Mouse (Mus musculus) erythroblast, embryonic 14.5 days (primary cell): Measurements from ENCODE around the gene Mtus2. TPM values are rescaled to one million over a fixed set of nuclear protein-coding genes. Genes with fewer than 3 reads are reported as not detected.

ENCODE experiments used
- H3K27me3 ChIP-seq: 2 replicates; pipeline ENCODE4 v1.6.1; 2012; ENCODE audit warnings: inconsistent platforms; ENCODE audit not compliant: control insufficient read depth
- H3K36me3 ChIP-seq: 2 replicates; pipeline ENCODE4 v1.6.1; 2012; ENCODE audit warnings: mild to moderate bottlenecking, inconsistent platforms; ENCODE audit not compliant: control insufficient read depth
- H3K4me1 ChIP-seq: 2 replicates; pipeline ENCODE4 v1.6.1; 2012; ENCODE audit warnings: inconsistent platforms; ENCODE audit not compliant: control insufficient read depth
- H3K4me3 ChIP-seq: replicated peaks from 2 replicates; pipeline ENCODE3; 2012; ENCODE audit warnings: moderate library complexity, mild to moderate bottlenecking, inconsistent platforms
- H3K9me3 ChIP-seq: 2 replicates; pipeline ENCODE4 v1.6.1; 2012; ENCODE audit warnings: low read length, inconsistent platforms, mixed read lengths; ENCODE audit not compliant: control insufficient read depth
- GATA1 ChIP-seq: IDR thresholded peaks from 2 replicates; pipeline ENCODE4 v1.6.1; 2012; ENCODE audit warnings: low read length, inconsistent platforms, mixed read lengths
- TAL1 ChIP-seq: IDR thresholded peaks from 3 replicates; pipeline ENCODE4 v1.6.1; 2012; ENCODE audit warnings: low read length, inconsistent platforms, mixed read lengths
- polyA plus RNA-seq: library from polyadenylated mRNA; stranded (reverse); fragments of >175 nt; gene quantifications from 2 replicates; pipeline ENCODE4 v1.2.3, GENCODE M21; 2012

The Mtus2 gene
- polyA plus RNA-seq, 1 experiment, result not detected

- Histone ChIP-seq H3K27me3 (no peaks in the 10 kb centered on the region), H3K36me3 (peaks cover 98% of the 10 kb centered on the region), H3K4me3 (no peak overlapping the region), H3K9me3 (no peaks in the 10 kb centered on the region), H3K4me1 (no peaks in the 10 kb centered on the region)
- TF ChIP-seq GATA1 (no peak), TAL1 (no peak)
These were observed 389.4 kb downstream of the Mtus2 start for GRCm38 (mm10) chr5:148346543-148346942.

GRCm38 (mm10) chr5:148348153-148348552 is 391.0 kb downstream of the Mtus2 start:
- H3K4me1 ChIP-seq, result no peaks in the 10 kb centered on the region
- H3K4me3 ChIP-seq, result no peak overlapping the region
- H3K9me3 ChIP-seq, result no peaks in the 10 kb centered on the region
- no peaks in the 10 kb centered on the region for H3K27me3 ChIP-seq
- H3K36me3 ChIP-seq, result peaks cover 97% of the 10 kb centered on the region
- TF ChIP-seq TAL1 (no peak), GATA1 (no peak)

GRCm38 (mm10) chr5:148349327-148350011 is 392.3 kb downstream of the Mtus2 start:
- Histone ChIP-seq H3K4me3 (no peak overlapping the region), H3K27me3 (no peaks in the 10 kb centered on the region), H3K9me3 (no peaks in the 10 kb centered on the region), H3K36me3 (peaks cover 97% of the 10 kb centered on the region), H3K4me1 (no peaks in the 10 kb centered on the region)
- TF ChIP-seq GATA1 (no peak), TAL1 (no peak)

GRCm38 (mm10) chr5:148353429-148353828 is 396.3 kb downstream of the Mtus2 start:
- TF ChIP-seq TAL1 (no peak), GATA1 (no peak)
- H3K9me3 ChIP-seq, result no peaks in the 10 kb centered on the region
- H3K36me3 ChIP-seq, result peaks cover 96% of the 10 kb centered on the region
- no peaks in the 10 kb centered on the region for H3K27me3 ChIP-seq
- no peaks in the 10 kb centered on the region for H3K4me1 ChIP-seq
- H3K4me3 ChIP-seq, result no peak overlapping the region

- TF ChIP-seq GATA1 (no peak), TAL1 (no peak)
- Histone ChIP-seq H3K4me3 (no peak overlapping the region), H3K27me3 (no peaks in the 10 kb centered on the region), H3K36me3 (peaks cover 96% of the 10 kb centered on the region), H3K4me1 (no peaks in the 10 kb centered on the region), H3K9me3 (no peaks in the 10 kb centered on the region)
These were observed 397.4 kb downstream of the Mtus2 start for GRCm38 (mm10) chr5:148354536-148354935.

- Histone ChIP-seq H3K9me3 (no peaks in the 10 kb centered on the region), H3K4me3 (no peak overlapping the region), H3K36me3 (peaks cover 90% of the 10 kb centered on the region), H3K4me1 (peaks cover under 1% of the 10 kb centered on the region), H3K27me3 (no peaks in the 10 kb centered on the region)
- TF ChIP-seq TAL1, result no peak
- TF ChIP-seq GATA1, result no peak
These were observed 398.7 kb downstream of the Mtus2 start for GRCm38 (mm10) chr5:148355822-148356221.

GRCm38 (mm10) chr5:148357168-148357567 is 400.0 kb downstream of the Mtus2 start:
- no peaks in the 10 kb centered on the region for H3K27me3 ChIP-seq
- H3K36me3 ChIP-seq, result peaks cover 90% of the 10 kb centered on the region
- H3K4me3 ChIP-seq, result no peak overlapping the region
- TF ChIP-seq TAL1, result no peak
- TF ChIP-seq GATA1, result no peak
- H3K4me1 ChIP-seq, result peaks cover 14% of the 10 kb centered on the region
- H3K9me3 ChIP-seq, result no peaks in the 10 kb centered on the region

- H3K9me3 ChIP-seq, result no peaks in the 10 kb centered on the region
- H3K4me3 ChIP-seq, result no peak overlapping the region
- TF ChIP-seq TAL1, result no peak
- no peak for TF ChIP-seq GATA1
- H3K36me3 ChIP-seq, result peaks cover 90% of the 10 kb centered on the region
- H3K4me1 ChIP-seq, result peaks cover 24% of the 10 kb centered on the region
- no peaks in the 10 kb centered on the region for H3K27me3 ChIP-seq
These were observed 402.0 kb downstream of the Mtus2 start for GRCm38 (mm10) chr5:148359131-148359530.

GRCm38 (mm10) chr5:148360922-148361758 is 404.0 kb downstream of the Mtus2 start:
- no peaks in the 10 kb centered on the region for H3K9me3 ChIP-seq
- TF ChIP-seq GATA1, result peak; percentile 45
- TF ChIP-seq TAL1, result no peak
- H3K4me3 ChIP-seq, result no peak overlapping the region
- H3K27me3 ChIP-seq, result no peaks in the 10 kb centered on the region
- H3K4me1 ChIP-seq, result peaks cover 24% of the 10 kb centered on the region
- peaks cover 91% of the 10 kb centered on the region for H3K36me3 ChIP-seq

GRCm38 (mm10) chr5:148361759-148362010 is 404.6 kb downstream of the Mtus2 start:
- Histone ChIP-seq H3K4me3 (no peak overlapping the region), H3K36me3 (peaks cover 90% of the 10 kb centered on the region), H3K4me1 (peaks cover 24% of the 10 kb centered on the region), H3K9me3 (no peaks in the 10 kb centered on the region), H3K27me3 (no peaks in the 10 kb centered on the region)
- TF ChIP-seq GATA1 (no peak), TAL1 (no peak)
